Mouse (Mus musculus) midbrain, embryonic 14.5 days (tissue): ENCODE measurements at regions not wholly inside any gene's neighbourhood (a gene's known extent, or its start where the extent isn't known, plus 50 kb on each side); places are given as distances from the start of the nearest gene placed in this dataset.

Experiments
- ATAC-seq: fragments of 200-750 bp; cut with Nextera tagmentation; 2 replicates; pipeline ENCODE4 v1.8.0; 2017; ENCODE audit warnings: moderate number of reproducible peaks, moderate library complexity; ENCODE audit not compliant: low FRiP score, low TSS enrichment
- DNase-seq: peaks from one replicate; pipeline ENCODE4 v3.0.0-alpha.2; 2015
- H3K27ac ChIP-seq: fragments of 300-500 bp; sonication (generic); replicated peaks from 2 replicates; pipeline ENCODE4 v1.5.1; 2014; ENCODE audit warnings: mild to moderate bottlenecking, low read depth, low read length, moderate library complexity
- H3K27me3 ChIP-seq: fragments of 300-500 bp; sonication (generic); 2 replicates; pipeline ENCODE4 v1.6.1; 2014; ENCODE audit warnings: low read length, control low read depth, mixed read lengths; ENCODE audit not compliant: control insufficient read depth, insufficient read depth
- H3K36me3 ChIP-seq: fragments of 300-500 bp; sonication (generic); 2 replicates; pipeline ENCODE4 v1.6.1; 2014; ENCODE audit warnings: low read length, control low read depth; ENCODE audit not compliant: control insufficient read depth, insufficient read depth
- H3K4me1 ChIP-seq: fragments of 300-500 bp; sonication (generic); 2 replicates; pipeline ENCODE4 v1.6.1; 2014; ENCODE audit warnings: mild to moderate bottlenecking, antibody characterized with exemption, low read length, control low read depth; ENCODE audit not compliant: control insufficient read depth, insufficient read depth
- H3K4me2 ChIP-seq: fragments of 300-500 bp; sonication (generic); 2 replicates; pipeline ENCODE4 v1.6.1; 2014; ENCODE audit warnings: mild to moderate bottlenecking, low read length, moderate library complexity
- H3K4me3 ChIP-seq: fragments of 300-500 bp; sonication (generic); replicated peaks from 2 replicates; pipeline ENCODE4 v1.5.1; 2014; ENCODE audit warnings: low read depth, low read length
- H3K9ac ChIP-seq: fragments of 300-500 bp; sonication (generic); replicated peaks from 2 replicates; pipeline ENCODE4 v1.6.1; 2014; ENCODE audit warnings: mild to moderate bottlenecking, low read length, moderate library complexity
- H3K9me3 ChIP-seq: fragments of 300-500 bp; sonication (generic); 2 replicates; pipeline ENCODE4 v1.6.1; 2016; ENCODE audit warnings: low read length, control low read depth, mixed read lengths; ENCODE audit not compliant: control insufficient read depth
- WGBS: fragments of 180-500 bp; shearing (Covaris S2); extraction: QIAGEN DNeasy Blood & Tissue Kit; methylation state at CpG from one replicate; pipeline ENCODE4 v1.1.7; 2014; 5-methylcytosine and 5-hydroxymethylcytosine counted together

- DNase-seq, result no peak
- Histone ChIP-seq H3K9me3 (no peaks in the 10 kb centered on the region), H3K4me1 (no peaks in the 10 kb centered on the region), H3K27me3 (no peaks in the 10 kb centered on the region), H3K36me3 (no peaks in the 10 kb centered on the region), H3K9ac (no peak overlapping the region), H3K4me3 (no peak overlapping the region), H3K27ac (0 out of 2 replicates have a peak overlapping the region, but pooled peaks have one; percentile 20), H3K4me2 (no peak overlapping the region)
- WGBS, result 41% methylated on average over 7 of the region's 7 CpGs
- no peak for ATAC-seq
Measured at GRCm38 (mm10) chr7:72496933-72497631, 190.7 kb upstream of the Mctp2 start.

GRCm38 (mm10) chr7:72498562-72499230 is 192.3 kb upstream of the Mctp2 start:
- H3K36me3 ChIP-seq, result no peaks in the 10 kb centered on the region
- H3K4me1 ChIP-seq, result no peaks in the 10 kb centered on the region
- ATAC-seq (no peak), DNase-seq (no peak)
- 60% methylated on average over 4 of the region's 4 CpGs for WGBS
- no peaks in the 10 kb centered on the region for H3K27me3 ChIP-seq
- H3K9ac ChIP-seq, result no peak overlapping the region
- no peak overlapping the region for H3K4me2 ChIP-seq
- 0 out of 2 replicates have a peak overlapping the region, but pooled peaks have one; percentile 26 for H3K27ac ChIP-seq
- H3K9me3 ChIP-seq, result no peaks in the 10 kb centered on the region
- H3K4me3 ChIP-seq, result no peak overlapping the region

GRCm38 (mm10) chr7:72499788-72500187 is 193.4 kb upstream of the Mctp2 start:
- 79% methylated on average over 5 of the region's 5 CpGs for WGBS
- no peaks in the 10 kb centered on the region for H3K36me3 ChIP-seq
- ATAC-seq, result no peak

DNA sequence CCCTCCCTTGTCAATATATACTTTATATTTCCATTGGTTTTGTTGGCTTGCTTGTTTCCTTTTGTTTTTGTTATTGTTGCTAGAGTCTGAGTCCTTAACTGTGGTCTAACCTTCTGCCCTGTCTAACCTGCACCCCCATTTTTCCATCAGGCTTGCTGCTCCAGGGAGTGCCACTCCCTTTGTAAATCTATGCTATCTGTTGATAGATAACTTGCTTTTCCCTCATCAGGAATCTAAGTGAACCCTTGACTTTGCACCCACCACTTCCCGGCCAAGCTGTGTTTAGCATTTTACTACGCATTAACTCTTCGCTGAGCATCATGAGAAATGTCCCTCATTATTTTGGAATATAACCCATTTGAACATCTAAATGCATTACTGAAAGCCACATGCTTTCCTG is 193.8 kb upstream of the Mctp2 start:
- Histone ChIP-seq H3K9me3 (no peaks in the 10 kb centered on the region), H3K36me3 (no peaks in the 10 kb centered on the region), H3K27me3 (no peaks in the 10 kb centered on the region), H3K4me3 (no peak overlapping the region), H3K4me2 (no peak overlapping the region), H3K9ac (no peak overlapping the region), H3K27ac (no peak overlapping the region), H3K4me1 (0 out of 2 replicates have a peak, but pooled peaks cover 1% of the 10 kb centered on the region)
- ATAC-seq (no peak), DNase-seq (no peak)
- 93% methylated on average over 3 of the region's 3 CpGs for WGBS

More at GRCm38 (mm10) chr7:72499788-72500187, 193.4 kb upstream of the Mctp2 start:
- H3K4me1 ChIP-seq, result no peaks in the 10 kb centered on the region
- H3K27me3 ChIP-seq, result no peaks in the 10 kb centered on the region
- no peak overlapping the region for H3K4me3 ChIP-seq
- no peak overlapping the region for H3K27ac ChIP-seq
- no peaks in the 10 kb centered on the region for H3K9me3 ChIP-seq
- H3K9ac ChIP-seq, result no peak overlapping the region
- no peak overlapping the region for H3K4me2 ChIP-seq
- DNase-seq, result no peak

- DNase-seq, result no peak
- 57% methylated on average over 6 of the region's 6 CpGs for WGBS
- no peaks in the 10 kb centered on the region for H3K9me3 ChIP-seq
- ATAC-seq, result no peak
- no peak overlapping the region for H3K9ac ChIP-seq
- no peak overlapping the region for H3K4me3 ChIP-seq
- H3K27ac ChIP-seq, result no peak overlapping the region
- H3K4me2 ChIP-seq, result no peak overlapping the region
- H3K36me3 ChIP-seq, result no peaks in the 10 kb centered on the region
- H3K27me3 ChIP-seq, result no peaks in the 10 kb centered on the region
- H3K4me1 ChIP-seq, result 0 out of 2 replicates have a peak, but pooled peaks cover 3% of the 10 kb centered on the region
Measured at GRCm38 (mm10) chr7:72500996-72501395, 194.6 kb upstream of the Mctp2 start.

DNA sequence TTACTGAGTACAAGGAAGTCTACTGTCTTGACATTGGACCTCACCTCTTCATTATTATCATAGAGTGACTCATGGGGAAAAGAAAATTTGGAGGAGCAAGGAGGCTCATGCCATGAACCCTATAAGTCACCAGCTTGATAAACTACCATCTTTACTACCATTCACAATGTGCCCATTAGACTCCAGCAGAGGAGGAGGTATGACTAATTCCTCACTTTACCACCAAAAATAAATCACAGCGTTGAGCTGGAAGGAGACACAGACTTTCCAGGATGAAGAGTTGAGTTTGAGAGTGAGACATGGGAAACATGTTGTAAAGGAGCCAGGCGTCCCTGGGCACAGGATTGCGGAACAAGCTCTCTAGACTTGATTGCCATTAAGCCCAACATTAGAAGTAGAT is 195.0 kb upstream of the Mctp2 start:
- H3K27me3 ChIP-seq, result no peaks in the 10 kb centered on the region
- ATAC-seq (no peak), DNase-seq (no peak)
- no peaks in the 10 kb centered on the region for H3K36me3 ChIP-seq
- no peak overlapping the region for H3K9ac ChIP-seq
- WGBS, result 95% methylated on average over 3 of the region's 3 CpGs
- H3K27ac ChIP-seq, result no peak overlapping the region
- no peak overlapping the region for H3K4me3 ChIP-seq
- H3K4me1 ChIP-seq, result 0 out of 2 replicates have a peak, but pooled peaks cover 3% of the 10 kb centered on the region
- no peaks in the 10 kb centered on the region for H3K9me3 ChIP-seq
- no peak overlapping the region for H3K4me2 ChIP-seq

- no peak overlapping the region for H3K27ac ChIP-seq
- H3K9me3 ChIP-seq, result no peaks in the 10 kb centered on the region
- ATAC-seq (no peak), DNase-seq (no peak)
- H3K36me3 ChIP-seq, result no peaks in the 10 kb centered on the region
- no peak overlapping the region for H3K4me2 ChIP-seq
- H3K4me1 ChIP-seq, result 0 out of 2 replicates have a peak, but pooled peaks cover 3% of the 10 kb centered on the region
- no peaks in the 10 kb centered on the region for H3K27me3 ChIP-seq
- H3K9ac ChIP-seq, result no peak overlapping the region
- H3K4me3 ChIP-seq, result no peak overlapping the region
Measured at GRCm38 (mm10) chr7:72503756-72504155, 197.3 kb upstream of the Mctp2 start.

GRCm38 (mm10) chr7:72504268-72504667 is 197.9 kb upstream of the Mctp2 start:
- Histone ChIP-seq H3K9ac (no peak overlapping the region), H3K4me2 (no peak overlapping the region), H3K4me1 (0 out of 2 replicates have a peak, but pooled peaks cover 3% of the 10 kb centered on the region), H3K27ac (no peak overlapping the region), H3K27me3 (no peaks in the 10 kb centered on the region), H3K9me3 (no peaks in the 10 kb centered on the region), H3K36me3 (no peaks in the 10 kb centered on the region), H3K4me3 (no peak overlapping the region)
- ATAC-seq, result no peak
- no peak for DNase-seq
- 85% methylated on average over 4 of the region's 4 CpGs for WGBS
